Mouse (Mus musculus) cerebellum, adult 2 months (tissue): Measurements from ENCODE around the gene Sbf2.
"Not testable (repeated sequence)": the region's sequence is repeated elsewhere in the genome, so short reads cannot be mapped to it uniquely, and the experiment has no call there.

ENCODE experiments used
- CTCF ChIP-seq: fragments of 200-500 bp; IDR thresholded peaks from 2 replicates; pipeline ENCODE4 v1.5.1; 2011; ENCODE audit warnings: low read depth, mild to moderate bottlenecking, control low read depth, low read length, moderate library complexity, borderline replicate concordance; ENCODE audit not compliant: insufficient read depth
- POLR2A ChIP-seq: fragments of 200-500 bp; IDR thresholded peaks from 2 replicates; pipeline ENCODE4 v1.6.1; 2011; ENCODE audit warnings: low read length, control low read depth, borderline replicate concordance; ENCODE audit not compliant: insufficient read depth

- not testable (repeated sequence) for TF ChIP-seq CTCF, POLR2A
These were observed 84.4 kb downstream of the Sbf2 start for GRCm38 (mm10) chr7:110530295-110530694.
